Mouse (Mus musculus) embryonic stem cell, embryonic (primary cell): ENCODE measurements at regions not wholly inside any gene's neighbourhood (a gene's known extent, or its start where the extent isn't known, plus 50 kb on each side); places are given as distances from the start of the nearest gene placed in this dataset.

Source experiments
- CTCF ChIA-PET, 4 experiments: fragments of 300-600 bp in 2 of 4; fragments of 350-600 bp in 2 of 4; sonication (Branson Sonifier 250); formaldehyde crosslinking; loops; one replicate each; lab custom pipeline; 2022; ENCODE audit warnings: inconsistent platforms in 2 of 4; lab: Charles Lee
- POLR2A ChIA-PET, 4 experiments: fragments of 300-600 bp in 2 of 4; fragments of 350-600 bp in 2 of 4; sonication (Branson Sonifier 250); formaldehyde crosslinking; loops; one replicate each; lab custom pipeline; 2022; ENCODE audit warnings: antibody characterized with exemption in 4 of 4, inconsistent platforms in 1 of 4; lab: Charles Lee

- POLR2A ChIA-PET: interaction anchor here in 1 of 4 experiments (0.6 to 1.4 kb wide), 8 partner anchors 9 to 137 kb away, joined by 3 to 6 read pairs (median 3); no protein-coding TSS in a partner anchor
- CTCF ChIA-PET: interaction anchor here in 2 of 4 experiments (0.5 to 1.2 kb wide), 5 partner anchors 24 to 794 kb away, joined by 3 to 4 read pairs (median 4); no protein-coding TSS in a partner anchor
These were observed 111.3 kb upstream of the Vrk1 start for GRCm38 (mm10) chr12:105898580-105899293.

- CTCF ChIA-PET: interaction anchor here in 2 of 4 experiments (0.5 to 1.2 kb wide), 5 partner anchors 20 to 795 kb away, joined by 3 to 4 read pairs (median 3); no protein-coding TSS in a partner anchor
- POLR2A ChIA-PET: interaction anchor here in 2 of 4 experiments (0.7 to 1.4 kb wide), 9 partner anchors 9 to 138 kb away, joined by 3 to 4 read pairs (median 3); no protein-coding TSS in a partner anchor
These were observed 110.6 kb upstream of the Vrk1 start for GRCm38 (mm10) chr12:105899294-105899909.

GRCm38 (mm10) chr12:105900479-105900878 is 109.5 kb upstream of the Vrk1 start:
- POLR2A ChIA-PET: interaction anchor here in 1 of 4 experiments (1.2 to 1.3 kb wide), 2 partner anchors 13 to 16 kb away, joined by 3 to 4 read pairs; no protein-coding TSS in a partner anchor
- CTCF ChIA-PET: no interaction called here

- ChIA-PET CTCF (interaction anchor here (0.6 to 2.7 kb wide), 35 partner anchors 8 to 1023 kb away, joined by 3 to 15 read pairs (median 3); no protein-coding TSS in a partner anchor), POLR2A (interaction anchor here in 2 of 4 experiments (0.6 to 1.6 kb wide), 6 partner anchors 10 to 323 kb away, joined by 3 to 4 read pairs (median 4); no protein-coding TSS in a partner anchor)
These were observed 107.0 kb upstream of the Vrk1 start for GRCm38 (mm10) chr12:105903072-105903471.

DNA sequence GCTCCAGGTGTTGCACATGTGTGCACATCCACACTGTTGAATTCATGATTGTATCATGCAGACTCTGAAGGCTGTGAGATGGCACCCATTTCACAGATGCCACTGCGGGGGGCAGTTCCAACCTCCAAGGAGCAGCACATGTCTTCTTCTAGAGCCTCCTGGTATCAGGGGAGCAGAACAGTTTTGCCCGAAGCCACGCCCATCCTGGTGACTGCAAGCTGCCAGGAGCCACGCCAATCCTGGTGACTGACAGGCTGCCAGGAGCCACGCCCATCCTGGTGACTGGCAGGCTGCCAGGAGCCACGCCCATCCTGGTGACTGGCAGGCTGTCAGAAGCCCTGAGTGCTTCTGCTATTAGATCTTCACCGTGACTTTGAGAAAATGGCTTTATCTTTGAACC is 103.4 kb upstream of the Vrk1 start:
- ChIA-PET POLR2A (no interaction called here), CTCF (interaction anchor here in 1 of 4 experiments (0.6 kb wide), 1 partner anchor 1522 kb away, joined by 4 read pairs; no protein-coding TSS in a partner anchor)

- POLR2A ChIA-PET: interaction anchor here in 3 of 4 experiments (0.6 to 0.9 kb wide), 7 partner anchors 10 to 1313 kb away, joined by 3 to 8 read pairs (median 3); no protein-coding TSS in a partner anchor
- CTCF ChIA-PET: interaction anchor here in 3 of 4 experiments (0.6 to 1.6 kb wide), 4 partner anchors 69 to 315 kb away, joined by 3 to 4 read pairs (median 3); no protein-coding TSS in a partner anchor
These were observed 102.0 kb upstream of the Vrk1 start for GRCm38 (mm10) chr12:105907851-105908620.

- POLR2A ChIA-PET: no interaction called here
- CTCF ChIA-PET: no interaction called here
These were observed 98.5 kb upstream of the Vrk1 start for GRCm38 (mm10) chr12:105911556-105911955.

- ChIA-PET CTCF (interaction anchor here in 1 of 4 experiments (0.6 kb wide), 1 partner anchor 10 kb away, joined by 4 read pairs; no protein-coding TSS in a partner anchor), POLR2A (no interaction called here)
These were observed 92.6 kb upstream of the Vrk1 start for GRCm38 (mm10) chr12:105917388-105917963.

- CTCF ChIA-PET: no interaction called here
- POLR2A ChIA-PET: interaction anchor here in 1 of 4 experiments (0.6 kb wide), 1 partner anchor 11 kb away, joined by 3 read pairs; no protein-coding TSS in a partner anchor
These were observed 91.3 kb upstream of the Vrk1 start for GRCm38 (mm10) chr12:105918775-105919174.

GRCm38 (mm10) chr12:105927210-105927609 is 82.8 kb upstream of the Vrk1 start:
- ChIA-PET CTCF (interaction anchor here in 3 of 4 experiments (0.6 to 1.1 kb wide), 8 partner anchors 8 to 286 kb away, joined by 3 to 7 read pairs (median 3); no protein-coding TSS in a partner anchor), POLR2A (interaction anchor here in 1 of 4 experiments (0.9 kb wide), 1 partner anchor 16 kb away, joined by 3 read pairs; no protein-coding TSS in a partner anchor)

DNA sequence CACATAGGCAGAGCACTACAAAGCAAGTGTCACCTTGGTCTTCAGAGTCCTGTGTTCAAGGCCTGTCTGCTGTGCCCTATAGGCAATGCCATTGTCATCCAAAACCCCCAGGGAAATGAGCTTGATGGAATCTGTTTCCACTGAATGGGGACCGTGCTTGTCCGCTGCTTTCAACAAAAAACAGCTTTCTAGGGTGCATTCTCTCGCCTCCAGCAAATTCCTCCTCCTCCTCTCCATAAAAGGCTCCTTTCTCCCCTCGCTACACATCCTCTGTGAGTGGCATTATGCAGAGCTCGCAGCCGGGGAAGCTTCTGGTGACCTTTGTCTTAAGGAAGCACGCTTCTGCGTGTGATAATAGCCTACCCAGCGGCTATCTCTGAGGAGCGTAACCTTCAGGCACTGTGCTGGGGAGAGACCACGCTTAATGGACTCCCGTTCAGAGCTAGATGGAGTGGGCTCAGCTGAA is 80.5 kb upstream of the Vrk1 start:
- ChIA-PET POLR2A (interaction anchor here (0.6 to 3.1 kb wide), 12 partner anchors 8 to 398 kb away, joined by 3 to 17 read pairs (median 3); no protein-coding TSS in a partner anchor), CTCF (interaction anchor here in 3 of 4 experiments (0.6 to 2.2 kb wide), 6 partner anchors 15 to 80 kb away, joined by 4 to 11 read pairs (median 5); no protein-coding TSS in a partner anchor)

- POLR2A ChIA-PET: interaction anchor here in 1 of 4 experiments (0.6 kb wide), 3 partner anchors 13 to 1928 kb away, joined by 3 to 6 read pairs (median 3); no protein-coding TSS in a partner anchor
- CTCF ChIA-PET: interaction anchor here in 2 of 4 experiments (0.9 to 3.2 kb wide), 2 partner anchors 8 to 12 kb away, joined by 3 to 11 read pairs; no protein-coding TSS in a partner anchor
These were observed 74.6 kb upstream of the Vrk1 start for GRCm38 (mm10) chr12:105935441-105935880.

DNA sequence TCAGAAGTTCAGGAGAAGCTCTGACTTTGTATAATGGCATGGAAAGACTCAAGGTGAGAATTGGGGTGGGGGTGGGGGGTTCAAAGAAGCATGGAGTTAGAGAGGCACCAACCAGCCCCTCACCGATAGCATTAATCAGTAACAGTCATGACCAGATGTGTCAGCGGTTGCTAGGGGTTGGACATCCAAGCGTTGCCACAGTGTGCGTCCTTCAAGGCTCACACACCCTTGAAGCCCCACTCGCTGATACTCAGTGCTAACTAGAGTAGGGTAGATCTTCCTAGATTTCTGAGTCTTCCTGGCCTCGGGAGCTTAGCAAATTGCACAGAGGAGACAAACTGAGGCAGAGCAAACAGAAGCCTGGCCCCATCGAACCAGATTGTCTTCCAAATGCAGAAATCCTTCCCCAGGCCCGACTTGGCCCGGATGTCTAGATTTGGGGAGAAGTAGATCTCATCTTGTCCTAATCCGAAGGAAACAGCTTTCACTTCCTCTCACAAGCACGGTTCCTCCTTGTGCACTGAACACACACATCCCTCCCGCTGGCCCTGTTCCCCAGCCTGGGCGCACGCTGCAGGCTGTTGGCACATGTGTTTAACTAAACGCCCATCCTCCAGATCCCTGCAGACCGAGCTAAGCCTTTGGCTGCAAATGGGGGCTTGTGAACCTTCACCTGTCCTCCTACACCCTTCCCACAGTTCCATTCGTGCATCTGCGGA is 73.1 kb upstream of the Vrk1 start:
- CTCF ChIA-PET: interaction anchor here in 3 of 4 experiments (0.5 to 3.2 kb wide), 4 partner anchors 10 to 582 kb away, joined by 3 to 13 read pairs (median 8); no protein-coding TSS in a partner anchor
- POLR2A ChIA-PET: interaction anchor here in 1 of 4 experiments (0.7 to 2.5 kb wide), 2 partner anchors 13 to 38 kb away, joined by 3 to 9 read pairs; no protein-coding TSS in a partner anchor

- ChIA-PET CTCF (interaction anchor here in 1 of 4 experiments (1.2 kb wide), 1 partner anchor 39 kb away, joined by 3 read pairs; no protein-coding TSS in a partner anchor), POLR2A (interaction anchor here (0.7 to 3.4 kb wide), 11 partner anchors 9 to 104 kb away, joined by 3 to 17 read pairs (median 3); no protein-coding TSS in a partner anchor)
These were observed 67.6 kb upstream of the Vrk1 start for GRCm38 (mm10) chr12:105942136-105943076.

- ChIA-PET POLR2A (interaction anchor here (0.7 to 3.4 kb wide), 8 partner anchors 8 to 88 kb away, joined by 3 to 17 read pairs (median 3); no protein-coding TSS in a partner anchor), CTCF (no interaction called here)
These were observed 67.0 kb upstream of the Vrk1 start for GRCm38 (mm10) chr12:105943077-105943433.
